Mouse (Mus musculus): Measurements from ENCODE around the gene Elp4.
A peak's percentile ranks its signal among the peaks of the same experiment; 100 is the strongest.

The Elp4 gene

DNA sequence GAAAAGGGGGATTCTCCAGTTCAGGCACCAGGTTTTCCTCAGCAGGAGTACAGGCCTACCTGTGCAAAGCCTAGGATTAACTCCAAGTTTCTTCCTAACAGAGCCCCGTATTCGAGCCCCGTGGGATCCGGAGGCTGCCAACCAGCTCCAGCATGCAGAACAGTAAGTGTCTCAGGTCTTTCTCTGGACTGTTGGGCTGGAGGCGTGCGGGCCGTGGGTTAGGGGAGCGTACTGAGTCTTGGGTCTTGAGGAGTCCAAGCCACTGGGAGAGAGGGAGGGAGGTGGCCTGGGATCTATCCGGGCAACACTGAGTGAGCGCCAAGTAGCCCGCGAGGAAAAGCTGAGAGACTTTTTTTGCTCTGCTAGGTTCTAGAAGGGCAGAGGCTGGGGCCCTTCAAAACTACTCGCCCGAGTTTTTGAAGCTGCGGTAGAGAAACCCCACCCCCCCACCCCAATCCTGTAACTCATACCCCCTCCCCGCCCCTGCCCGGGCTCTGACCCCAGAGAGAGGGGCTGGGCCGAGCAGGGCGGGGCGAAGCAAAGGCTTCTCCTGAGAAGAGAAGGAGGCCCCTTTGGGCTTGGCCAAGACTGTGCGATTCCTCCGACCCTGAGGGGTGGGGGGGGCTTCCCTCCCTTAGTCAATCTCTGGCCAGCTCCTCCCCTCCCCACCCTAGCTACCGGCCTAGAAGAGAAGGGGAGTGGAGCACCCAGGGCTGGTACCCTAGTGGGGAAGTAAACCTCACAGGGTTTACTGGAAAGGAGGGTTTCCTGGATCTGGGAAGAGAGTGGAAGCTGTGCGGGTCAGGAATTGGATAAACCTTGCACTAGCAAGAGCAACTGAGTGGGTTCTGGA lies 224.0 kb downstream of the Elp4 start:
- DNase-seq, result no peak

- no peak for DNase-seq
Measured at GRCm38 (mm10) chr2:105679331-105679730, 225.0 kb downstream of the Elp4 start.

GRCm38 (mm10) chr2:105678880-105679321 lies 225.5 kb downstream of the Elp4 start:
- DNase-seq, result no peak

- no peak for DNase-seq
Measured at GRCm38 (mm10) chr2:105678306-105678705, 226.1 kb downstream of the Elp4 start.

- DNase-seq, result no peak
Measured at GRCm38 (mm10) chr2:105677434-105678105, 226.8 kb downstream of the Elp4 start.

GRCm38 (mm10) chr2:105676909-105677433 lies 227.4 kb downstream of the Elp4 start:
- no peak for DNase-seq

DNA sequence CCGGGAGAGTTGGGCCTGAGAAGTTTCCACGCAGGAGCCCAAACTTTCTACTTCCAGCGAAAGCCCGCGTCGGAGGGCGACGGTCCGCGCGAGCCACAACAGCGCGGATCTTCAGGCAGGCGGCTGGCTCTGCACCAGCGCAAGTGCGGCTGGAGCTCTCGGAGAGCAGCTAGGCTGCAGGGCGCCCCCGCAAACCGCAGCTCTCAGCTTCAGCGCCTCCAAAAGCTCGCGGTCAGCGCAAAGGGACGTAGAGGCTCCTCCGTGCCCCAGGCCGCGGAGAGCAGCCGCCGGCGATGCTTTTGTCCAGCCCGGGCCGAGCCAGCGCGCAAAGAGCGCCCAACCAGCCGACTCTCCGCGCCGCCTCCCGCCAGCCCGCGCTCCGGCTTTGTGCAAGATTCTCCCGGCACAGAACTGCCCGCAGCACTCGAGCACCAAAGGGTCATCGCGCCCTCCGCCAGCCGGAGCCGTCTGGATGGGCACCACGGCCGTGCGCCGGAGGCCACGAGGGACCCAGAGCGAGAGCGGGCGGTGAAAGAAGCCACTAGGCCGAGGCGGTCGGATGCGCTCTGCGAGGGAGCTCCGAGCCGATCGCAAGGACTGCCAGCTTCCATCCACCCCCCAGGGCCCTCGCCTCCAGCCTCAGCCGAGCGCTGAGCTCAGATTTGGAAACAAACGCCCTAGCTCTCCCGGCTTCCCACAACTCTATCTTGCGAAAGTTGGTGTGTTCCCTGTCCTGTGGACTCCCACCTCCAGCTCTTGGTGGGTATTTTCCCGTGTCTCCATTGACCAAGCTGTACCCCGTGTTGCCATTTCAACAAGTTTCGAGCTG lies 228.1 kb downstream of the Elp4 start:
- DNase-seq, result no peak

GRCm38 (mm10) chr2:105675730-105676079 lies 228.7 kb downstream of the Elp4 start:
- no peak for DNase-seq

DNA sequence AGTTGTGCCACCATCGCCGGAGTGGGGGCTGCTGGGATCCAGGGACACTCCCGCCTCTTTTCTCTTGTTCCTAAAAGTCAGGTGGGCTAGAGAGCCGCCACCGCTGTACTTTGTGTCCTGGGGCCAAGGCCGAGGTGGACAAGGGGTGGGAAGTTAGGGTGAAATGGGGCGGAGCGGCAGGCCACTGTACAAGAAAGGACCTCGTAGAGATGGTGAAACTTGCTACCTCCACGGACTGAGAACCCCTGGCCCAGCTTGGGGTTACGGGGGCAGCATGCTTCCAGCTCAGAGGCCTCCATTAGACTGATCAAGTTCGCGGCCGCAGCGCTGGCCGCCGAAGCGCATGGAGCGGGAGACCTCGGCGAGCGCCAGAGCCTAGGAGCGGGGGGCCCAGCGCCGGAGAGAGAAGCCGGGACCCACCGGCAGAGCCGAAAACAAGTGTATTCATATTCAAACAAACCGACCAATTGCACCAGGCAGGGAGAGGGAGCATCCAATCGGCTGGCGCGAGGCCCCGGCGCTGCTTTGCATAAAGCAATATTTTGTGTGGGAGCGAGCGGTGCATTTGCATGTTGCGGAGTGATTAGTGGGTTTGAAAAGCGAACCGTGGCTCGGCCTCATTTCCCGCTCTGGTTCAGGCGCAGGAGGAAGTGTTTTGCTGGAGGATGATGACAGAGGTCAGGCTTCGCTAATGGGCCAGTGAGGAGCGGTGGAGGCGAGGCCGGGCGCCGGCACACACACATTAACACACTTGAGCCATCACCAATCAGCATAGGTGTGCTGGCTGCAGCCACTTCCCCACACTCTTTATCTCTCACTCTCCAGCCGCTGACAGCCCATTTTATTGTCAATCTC lies 229.3 kb downstream of the Elp4 start:
- DNase-seq, result peak; percentile 26

DNA sequence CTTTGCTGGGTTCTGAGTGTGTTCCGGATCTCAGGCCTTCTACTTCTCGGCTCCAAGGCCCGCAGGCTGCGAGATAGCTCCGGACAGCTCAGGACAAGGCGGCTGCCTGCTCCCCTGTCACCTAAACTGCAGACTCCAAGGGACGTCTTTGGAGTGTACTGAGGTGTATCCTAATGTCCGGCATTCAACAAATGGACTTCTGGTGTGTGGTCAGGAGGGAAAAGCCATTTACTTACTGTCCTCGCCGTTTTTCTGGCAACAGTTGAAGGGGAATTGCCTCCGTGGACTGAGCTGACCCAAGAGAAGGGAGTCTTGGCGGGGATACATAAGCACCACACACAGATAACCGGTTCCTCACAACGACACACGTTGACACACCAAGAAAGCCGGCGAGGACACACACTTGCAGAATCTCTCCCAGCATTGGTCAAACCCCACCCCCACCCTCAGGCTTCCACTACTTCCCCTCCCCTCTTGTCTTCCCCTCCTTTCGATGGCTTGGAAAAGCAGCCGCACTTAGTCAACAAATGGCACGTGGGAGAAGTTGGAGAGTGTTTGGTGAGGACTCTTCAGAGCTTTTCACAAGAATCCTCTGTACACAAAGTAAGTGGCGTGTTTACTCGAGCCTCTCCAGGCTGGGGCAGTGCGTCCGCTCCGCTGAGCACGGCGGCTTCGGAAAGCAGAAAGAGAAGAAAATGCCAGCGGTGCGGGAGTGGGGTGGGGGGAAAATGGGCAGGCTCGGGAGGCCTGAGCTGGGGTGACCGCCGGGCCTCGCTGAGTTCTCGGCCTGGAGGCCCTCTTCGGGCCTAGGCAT lies 230.1 kb downstream of the Elp4 start:
- DNase-seq, result no peak

- no peak for DNase-seq
Measured at GRCm38 (mm10) chr2:105673631-105674060, 230.7 kb downstream of the Elp4 start.

GRCm38 (mm10) chr2:105673054-105673453 lies 231.3 kb downstream of the Elp4 start:
- no peak for DNase-seq

- DNase-seq, result no peak
Measured at GRCm38 (mm10) chr2:105672596-105672960, 231.8 kb downstream of the Elp4 start.

GRCm38 (mm10) chr2:105671798-105672595 lies 232.4 kb downstream of the Elp4 start:
- no peak for DNase-seq

DNA sequence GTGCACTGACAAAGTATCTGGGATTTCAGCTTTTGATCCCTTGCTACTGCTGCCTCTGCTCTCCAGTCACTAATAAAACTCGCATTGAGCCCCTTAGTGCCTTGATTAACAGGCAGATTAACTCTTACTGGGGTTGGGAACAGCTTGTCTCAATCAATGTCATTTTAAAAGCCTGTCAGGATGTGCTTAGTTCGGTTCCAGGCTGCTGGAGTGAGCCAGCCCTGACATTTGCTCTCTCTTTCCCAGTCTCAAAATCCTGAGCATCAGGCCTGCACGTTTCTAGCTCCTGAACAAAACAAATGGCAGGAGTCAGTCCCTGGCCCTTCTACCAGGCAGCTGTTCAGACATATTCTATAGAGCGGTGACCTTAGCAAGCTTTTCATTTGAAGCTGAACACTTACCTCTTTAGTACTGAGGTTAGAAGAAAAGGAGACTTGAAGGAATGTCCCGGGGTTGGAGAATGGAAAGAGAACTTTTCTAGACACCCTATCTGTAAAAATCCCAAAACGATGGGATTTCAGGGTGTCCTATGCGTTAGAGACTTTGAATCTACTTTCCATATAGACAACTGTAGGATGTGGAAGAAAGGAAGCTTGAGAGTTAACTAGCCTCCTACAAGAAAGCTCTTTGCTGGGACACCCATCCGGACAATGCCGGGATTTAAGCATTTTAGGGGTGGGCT lies 233.1 kb downstream of the Elp4 start:
- no peak for DNase-seq

DNA sequence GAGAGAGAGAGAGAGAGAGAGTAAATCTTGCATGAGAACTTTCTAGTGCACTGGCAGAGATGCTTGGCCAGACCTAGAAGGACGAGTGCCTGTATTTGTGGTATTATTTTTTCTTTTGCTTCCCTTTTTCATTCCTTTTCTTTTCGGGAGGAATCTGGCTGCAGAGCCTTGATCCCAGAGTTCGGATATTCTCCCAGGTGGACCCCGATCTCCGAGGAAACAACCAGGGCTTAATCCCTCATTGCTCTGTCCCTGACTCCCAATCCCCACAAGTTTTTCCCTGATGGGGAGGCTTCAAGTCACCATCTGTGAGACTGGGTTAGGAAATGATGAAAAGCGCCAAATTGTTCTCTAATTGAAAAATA lies 233.7 kb downstream of the Elp4 start:
- no peak for DNase-seq

GRCm38 (mm10) chr2:105669881-105670730 lies 234.3 kb downstream of the Elp4 start:
- no peak for DNase-seq

- DNase-seq, result no peak
Measured at GRCm38 (mm10) chr2:105669371-105669861, 234.9 kb downstream of the Elp4 start.
